8 mouse cellular contexts compared by ENCODE assay signal in the genomic region with DNA sequence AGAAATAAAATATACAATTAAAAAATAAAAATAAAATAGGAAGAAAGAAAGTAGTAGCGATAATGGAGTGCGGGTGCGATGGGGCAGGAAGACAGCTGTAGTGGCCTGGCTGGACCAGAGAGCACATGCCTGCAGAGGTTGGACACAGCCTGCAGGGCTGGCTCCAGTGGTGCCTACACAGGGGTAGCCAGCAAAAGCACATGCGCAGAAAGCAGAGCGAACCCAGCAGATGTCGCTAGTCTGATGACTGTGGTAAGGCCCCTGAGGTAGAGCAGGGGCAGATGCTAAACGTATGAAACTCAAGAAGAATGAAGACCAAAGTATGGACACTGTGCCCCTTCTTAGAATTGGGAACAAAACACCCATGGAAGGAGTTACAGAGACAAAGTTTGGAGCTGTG.
DNase-seq lines count a peak whose midpoint lies in the region; TF ChIP-seq lines count a peak whose summit lies in the region.
"Not testable (repeated sequence)": the region's sequence is repeated elsewhere in the genome, so short reads cannot be mapped to it uniquely, and the experiment has no call there.

No protein-coding gene starts in this region.

- not testable (repeated sequence) for TF ChIP-seq POLR2A in thymus, adult 2 months (IDR thresholded peaks at IDR 0.05; ENCODE audit: control insufficient read depth, extremely low read depth, insufficient read depth, low read length, poor library complexity)

- WGBS in thymus, adult 2 months: 96% methylated on average over 7 of the region's 7 CpGs

- not testable (repeated sequence) for H3K36me3 ChIP-seq in thymus, adult 2 months (ENCODE audit: control insufficient read depth, insufficient read depth, low read length)

- 0 out of 2 replicates have a peak, but pooled peaks have one; percentile 5 for TF ChIP-seq CTCF in layer of hippocampus, adult 2 months (conservative IDR thresholded peaks at IDR 0.05)
- not testable (repeated sequence) for TF ChIP-seq CTCF in thymus, adult 2 months (IDR thresholded peaks at IDR 0.05; ENCODE audit: borderline replicate concordance, control insufficient read depth, extremely low read depth, insufficient read depth, low read length, poor library complexity)

- H3K27ac ChIP-seq in layer of hippocampus, adult 2 months; thymus, adult 2 months (ENCODE audit: control insufficient read depth, insufficient read depth, low read length): not testable (repeated sequence)

- not testable (repeated sequence) for H3K27me3 ChIP-seq in thymus, adult 2 months (ENCODE audit: control insufficient read depth, insufficient read depth, low read length)

- not testable (repeated sequence) for H3K4me3 ChIP-seq in layer of hippocampus, adult 2 months; thymus, adult 2 months (ENCODE audit: control insufficient read depth, insufficient read depth, low read length)

- not testable (repeated sequence) for H3K4me1 ChIP-seq in thymus, adult 2 months (replicated peaks; ENCODE audit: control insufficient read depth, insufficient read depth, low read length)

- DNase-seq in NIH3T3 (ENCODE audit: low read depth): peak; percentile 54
- DNase-seq in adrenal gland, postnatal 14 days: peak; percentile 37
- DNase-seq in heart, postnatal 4 days: peak; percentile 8
- DNase-seq in kidney, postnatal 10 days: peak; percentile 15
- not testable (repeated sequence) for DNase-seq in layer of hippocampus, adult 2 months (ENCODE audit: low spot score in 2 of 2)
- peak; percentile 6 to 20 for DNase-seq in lung, postnatal 4 days
- peak; percentile 7 for DNase-seq in thymus, adult 2 months
- DNase-seq in thymus, postnatal 4 days: peak; percentile 53
